Mouse (Mus musculus) c-Kit-positive CD71-positive TER-119-negative erythroid progenitor cells, embryonic 14.5 days (primary cell): ENCODE data around the gene Zfp629.
"Not testable (repeated sequence)": the region's sequence is repeated elsewhere in the genome, so short reads cannot be mapped to it uniquely, and the experiment has no call there.

Source experiments
- DNase-seq: peaks from one replicate; pipeline ENCODE4 v3.0.0-alpha.2; 2013; ENCODE audit warnings: low read depth

The Zfp629 gene

GRCm38 (mm10) chr7:127614891-127615843, at the start of gene Zfp629:
TSS of gene Zfp629 (minus strand) at chr7:127615797.
- DNase-seq = peak; percentile 40

- DNase-seq = no peak
Measured at GRCm38 (mm10) chr7:127662926-127663325, 47.3 kb upstream of the Zfp629 start.

- no peak for DNase-seq
Measured at GRCm38 (mm10) chr7:127661833-127662232, 46.2 kb upstream of the Zfp629 start.

GRCm38 (mm10) chr7:127660882-127661281, 45.3 kb upstream of the Zfp629 start:
- DNase-seq = no peak

GRCm38 (mm10) chr7:127656946-127657345, 41.3 kb upstream of the Zfp629 start:
- peak; percentile 63 for DNase-seq

- no peak for DNase-seq
Measured at GRCm38 (mm10) chr7:127654318-127654717, 38.7 kb upstream of the Zfp629 start.

GRCm38 (mm10) chr7:127652050-127652449, 36.5 kb upstream of the Zfp629 start:
- no peak for DNase-seq

- no peak for DNase-seq
Measured at GRCm38 (mm10) chr7:127651624-127652023, 36.0 kb upstream of the Zfp629 start.

- DNase-seq = no peak
Measured at GRCm38 (mm10) chr7:127649206-127649605, 33.6 kb upstream of the Zfp629 start.

- DNase-seq = no peak
Measured at GRCm38 (mm10) chr7:127648516-127649201, 33.1 kb upstream of the Zfp629 start.

- DNase-seq = not testable (repeated sequence)
Measured at GRCm38 (mm10) chr7:127647576-127647975, 32.0 kb upstream of the Zfp629 start.

- DNase-seq = no peak
Measured at GRCm38 (mm10) chr7:127646363-127646762, 30.8 kb upstream of the Zfp629 start.

- DNase-seq = no peak
Measured at GRCm38 (mm10) chr7:127642254-127642653, 26.7 kb upstream of the Zfp629 start.

- no peak for DNase-seq
Measured at GRCm38 (mm10) chr7:127641260-127641659, 25.7 kb upstream of the Zfp629 start.

GRCm38 (mm10) chr7:127636963-127637362, 21.4 kb upstream of the Zfp629 start:
- no peak for DNase-seq

- no peak for DNase-seq
Measured at GRCm38 (mm10) chr7:127631416-127631815, 15.8 kb upstream of the Zfp629 start.

- DNase-seq = no peak
Measured at GRCm38 (mm10) chr7:127628646-127629045, 13.0 kb upstream of the Zfp629 start.

GRCm38 (mm10) chr7:127626471-127626870, 10.9 kb upstream of the Zfp629 start:
- DNase-seq = peak; percentile 72

- DNase-seq = no peak
Measured at GRCm38 (mm10) chr7:127626039-127626438, 10.4 kb upstream of the Zfp629 start.

GRCm38 (mm10) chr7:127618402-127618801, 2.8 kb upstream of the Zfp629 start:
- not testable (repeated sequence) for DNase-seq

- DNase-seq = no peak
Measured at GRCm38 (mm10) chr7:127617962-127618361, 2.4 kb upstream of the Zfp629 start.

- DNase-seq = no peak
Measured at GRCm38 (mm10) chr7:127616881-127617280, 1.3 kb upstream of the Zfp629 start.

- no peak for DNase-seq
Measured at GRCm38 (mm10) chr7:127616336-127616735, 739 bp upstream of the Zfp629 start.
